In genomic region chr17:32117287-32117871, GRCm38 (mm10) we compare ENCODE assay signal across 8 mouse cellular contexts. TPM values are rescaled to one million over a fixed set of nuclear protein-coding genes. Genes with fewer than 3 reads are reported as not detected.
DNase-seq lines count a peak whose midpoint lies in the region; ATAC-seq lines count a peak whose summit lies in the region.

No protein-coding gene starts in this region.

- H3K9me3 ChIP-seq in kidney, embryonic 14.5 days (ENCODE audit: control insufficient read depth, low read length): no peaks in the 10 kb centered on the region

- peak; percentile 30 for DNase-seq in ovary, postnatal 36 days (ENCODE audit: low spot score)
- DNase-seq in ovary, postnatal 10 days (ENCODE audit: low spot score): no peak
- DNase-seq in gastrocnemius, adult 18-20 months (ENCODE audit: low spot score): peak; percentile 69
- peak; percentile 60 for DNase-seq in lung, postnatal 36 days
- no peak for DNase-seq in right cerebral cortex, postnatal 36 days (ENCODE audit: low spot score in 2 of 2)
- no peak for DNase-seq in retina, embryonic 14.5 days (ENCODE audit: low spot score)
- no peak for DNase-seq in urinary bladder, postnatal 10 days (ENCODE audit: low spot score)

- H3K27ac ChIP-seq in kidney, embryonic 14.5 days (ENCODE audit: low read depth, low read length): no peak overlapping the region

- H3K9ac ChIP-seq in kidney, embryonic 14.5 days (ENCODE audit: low read depth, low read length): no peak overlapping the region

- H3K27me3 ChIP-seq in kidney, embryonic 14.5 days (ENCODE audit: control insufficient read depth, insufficient read depth, low read length): peaks cover 2% of the 10 kb centered on the region

- 43% methylated on average over 4 of the region's 5 CpGs for WGBS in kidney, embryonic 14.5 days

- no peak; the same call in 1 of the 2 replicates for ATAC-seq in kidney, embryonic 14.5 days (ENCODE audit: low FRiP score, low TSS enrichment)

- H3K4me3 ChIP-seq in kidney, embryonic 14.5 days (ENCODE audit: low read length): no peak overlapping the region

- 0 out of 2 replicates have a peak overlapping the region, but pooled peaks have one; percentile 3 for H3K4me2 ChIP-seq in kidney, embryonic 14.5 days (replicated peaks; ENCODE audit: low read depth, low read length)

- peaks cover 27% of the 10 kb centered on the region for H3K4me1 ChIP-seq in kidney, embryonic 14.5 days (ENCODE audit: control insufficient read depth, insufficient read depth, low read length)

- H3K36me3 ChIP-seq in kidney, embryonic 14.5 days (ENCODE audit: control insufficient read depth, insufficient read depth, low read length): peaks cover 6% of the 10 kb centered on the region

RNA-seq across cellular contexts. Expression of gene Notch3, which starts 49.3 kb away (rescaled TPM):
- 10 to 100 TPM in 1 of 2 experiments, 1 to 10 TPM in 1; 9.6 to 12.5 TPM for total RNA-seq in gastrocnemius, adult 18-20 months (2021)
- polyA plus RNA-seq in kidney, embryonic 14.5 days (2014; fragmentation: Nextera tagmentation; extraction: Ambion mirVana): 15.9 and 16.9 TPM in 2 replicates

Comparison
In these comparisons a context has a peak if more than half of its experiments do, and no peak if none do; other contexts are left out.
1. DNase-seq: peak in ovary, postnatal 36 days (single experiment), gastrocnemius, adult 18-20 months (single experiment) and lung, postnatal 36 days (single experiment); none in ovary, postnatal 10 days (single experiment), right cerebral cortex, postnatal 36 days (0 of 2), retina, embryonic 14.5 days (single experiment) and urinary bladder, postnatal 10 days (single experiment).